Mouse (Mus musculus): Measurements from ENCODE around the gene Cpsf7. TPM values are rescaled to one million over a fixed set of nuclear protein-coding genes. Genes with fewer than 3 reads are reported as not detected.

Cpsf7 gene
- polyA plus RNA-seq (2014; fragmentation: Nextera tagmentation; extraction: Ambion mirVana): 31.7 and 34.9 TPM in 2 replicates

GRCm38 (mm10) chr19:10525106-10525901 lies at the start of gene Cpsf7:
Gene Cpsf7, plus strand, starts transcription at chr19:10525266.
- no peaks in the 10 kb centered on the region for H3K9me3 ChIP-seq (ENCODE audit: control insufficient read depth, low read length)
- H3K27me3 ChIP-seq (ENCODE audit: control insufficient read depth, insufficient read depth, low read length): no peaks in the 10 kb centered on the region
- H3K4me1 ChIP-seq (ENCODE audit: control insufficient read depth in 2 of 2, insufficient read depth in 2 of 2, low read length in 2 of 2): peaks cover 0 to 24% of the 10 kb centered on the region in 2 experiments; a peak in 2 of 4 replicates
- H3K27ac ChIP-seq (replicated peaks in 1 of 2; ENCODE audit: control insufficient read depth in 1 of 2, insufficient read depth in 1 of 2, low read depth in 2 of 2, low read length in 2 of 2): peak within 1 kb of the TSS; percentile 97 to 99
- WGBS: under 1% methylated on average over 72 of the region's 93 CpGs
- H3K36me3 ChIP-seq (ENCODE audit: control insufficient read depth, insufficient read depth, low read length): peaks cover 35% of the 10 kb centered on the region
- peak within 1 kb of the TSS; percentile 97 to 99 for H3K4me3 ChIP-seq (ENCODE audit: control insufficient read depth in 1 of 2, insufficient read depth in 1 of 2, low read depth in 1 of 2, low read length in 2 of 2)
- ATAC-seq (ENCODE audit: insufficient number of reproducible peaks, insufficient read depth, low FRiP score, low read depth): peak; percentile 96
- peak within 1 kb of the TSS; percentile 84 for H3K4me2 ChIP-seq (ENCODE audit: low read length)
- peak within 1 kb of the TSS; percentile 98 for H3K9ac ChIP-seq (ENCODE audit: low read length)

DNA sequence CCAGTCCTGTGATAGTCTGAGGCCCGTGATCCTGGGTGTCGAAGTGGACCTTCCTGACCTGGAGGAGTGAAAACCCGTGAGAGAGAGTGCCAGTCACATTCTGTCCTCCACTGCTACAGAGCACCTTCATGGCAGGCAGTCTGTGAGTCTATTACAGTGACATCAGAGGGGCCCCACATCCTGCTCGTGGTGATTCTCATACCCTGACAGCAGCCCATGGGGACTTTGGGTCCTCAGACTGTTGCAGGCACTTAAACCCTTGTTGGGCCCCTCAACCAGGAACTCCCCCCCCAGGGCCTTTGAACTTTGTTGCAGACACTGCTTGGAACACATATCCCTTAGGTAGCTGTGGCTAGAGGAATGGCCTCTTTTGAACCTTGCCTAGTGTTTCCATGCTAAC lies 45.5 kb upstream of the Cpsf7 start:
- ATAC-seq (ENCODE audit: insufficient number of reproducible peaks, insufficient read depth, low FRiP score, low read depth): no peak

DNA sequence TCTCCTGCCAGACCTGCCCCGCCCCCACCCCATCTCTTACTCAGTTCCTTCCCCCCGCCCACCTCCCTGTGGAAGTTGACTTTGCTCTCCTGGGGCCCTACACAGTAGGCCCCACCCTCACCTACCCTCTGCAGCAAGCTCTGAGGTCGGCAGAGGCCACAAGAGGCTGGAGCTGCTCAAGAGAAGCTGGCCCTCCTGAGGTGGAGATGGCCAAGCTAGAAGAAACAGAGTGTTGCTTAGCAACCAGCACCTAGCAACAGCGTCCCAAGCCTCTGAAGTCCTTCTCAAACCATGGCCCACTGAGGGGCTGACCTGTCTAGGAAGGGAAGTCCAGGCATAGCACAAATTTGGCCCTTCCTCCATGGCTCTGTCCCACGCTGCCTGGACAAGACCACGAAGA lies 42.4 kb upstream of the Cpsf7 start, which contains the start of gene Ppp1r32:
TSS of gene Ppp1r32 (minus strand) at position 226 of the 400 bp plus-strand sequence.
- 12% methylated on average over 6 of the region's 6 CpGs for WGBS

More for the DNA sequence above, 45.5 kb upstream of the Cpsf7 start:
- no peak overlapping the region for H3K4me2 ChIP-seq (ENCODE audit: low read length)
- H3K9ac ChIP-seq (ENCODE audit: low read length): no peak overlapping the region
- 49% methylated on average over 4 of the region's 4 CpGs for WGBS
- no peak overlapping the region for H3K4me3 ChIP-seq (ENCODE audit: control insufficient read depth in 1 of 2, insufficient read depth in 1 of 2, low read depth in 1 of 2, low read length in 2 of 2)
- H3K4me1 ChIP-seq (ENCODE audit: control insufficient read depth in 2 of 2, insufficient read depth in 2 of 2, low read length in 2 of 2): peaks cover 4 to 10% of the 10 kb centered on the region in 2 experiments; a peak in 2 of 4 replicates
- no peaks in the 10 kb centered on the region for H3K9me3 ChIP-seq (ENCODE audit: control insufficient read depth, low read length)
- H3K27ac ChIP-seq (replicated peaks in 1 of 2; ENCODE audit: control insufficient read depth in 1 of 2, insufficient read depth in 1 of 2, low read depth in 2 of 2, low read length in 2 of 2): no peak overlapping the region
- H3K27me3 ChIP-seq (ENCODE audit: control insufficient read depth, insufficient read depth, low read length): peaks cover 60% of the 10 kb centered on the region
- H3K36me3 ChIP-seq (ENCODE audit: control insufficient read depth, insufficient read depth, low read length): no peaks in the 10 kb centered on the region

DNA sequence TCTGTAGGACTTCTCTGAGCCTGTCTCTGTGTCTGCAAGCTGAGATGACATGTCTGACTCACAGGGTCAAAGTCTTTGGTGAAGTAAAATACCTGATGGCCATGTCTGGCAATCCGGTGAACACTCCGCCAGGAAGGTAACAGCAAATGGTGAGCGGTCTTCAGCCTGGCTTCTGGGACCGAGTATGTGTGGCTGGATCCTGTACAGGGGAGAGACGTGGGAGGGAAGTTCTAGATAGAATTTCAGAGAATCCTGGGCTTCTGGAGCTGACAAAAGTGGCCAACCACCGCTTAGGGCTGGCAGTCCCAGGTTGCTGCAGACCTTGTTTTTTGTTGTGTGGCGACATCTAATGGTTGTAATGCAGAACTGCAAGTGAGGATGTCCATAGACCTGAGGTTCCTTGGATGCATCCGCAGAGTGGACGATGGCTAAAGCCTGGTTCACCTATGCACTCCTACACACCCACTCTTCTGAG lies 38.8 kb upstream of the Cpsf7 start:
- H3K36me3 ChIP-seq (ENCODE audit: control insufficient read depth, insufficient read depth, low read length): no peaks in the 10 kb centered on the region

More for the DNA sequence above, 42.4 kb upstream of the Cpsf7 start, which contains the start of gene Ppp1r32:
- Histone ChIP-seq H3K9ac (ENCODE audit: low read length) (no peak within 1 kb of the TSS), H3K27me3 (ENCODE audit: control insufficient read depth, insufficient read depth, low read length) (peaks cover 61% of the 10 kb centered on the region), H3K4me3 (ENCODE audit: control insufficient read depth in 1 of 2, insufficient read depth in 1 of 2, low read depth in 1 of 2, low read length in 2 of 2) (no peak within 1 kb of the TSS), H3K4me1 (ENCODE audit: control insufficient read depth in 2 of 2, insufficient read depth in 2 of 2, low read length in 2 of 2) (peaks cover 4 to 10% of the 10 kb centered on the region in 2 experiments; a peak in 2 of 4 replicates), H3K27ac (replicated peaks in 1 of 2; ENCODE audit: control insufficient read depth in 1 of 2, insufficient read depth in 1 of 2, low read depth in 2 of 2, low read length in 2 of 2) (no peak within 1 kb of the TSS), H3K4me2 (ENCODE audit: low read length) (no peak within 1 kb of the TSS), H3K9me3 (ENCODE audit: control insufficient read depth, low read length) (no peaks in the 10 kb centered on the region), H3K36me3 (ENCODE audit: control insufficient read depth, insufficient read depth, low read length) (no peaks in the 10 kb centered on the region)
- ATAC-seq (ENCODE audit: insufficient number of reproducible peaks, insufficient read depth, low FRiP score, low read depth): no peak

DNA sequence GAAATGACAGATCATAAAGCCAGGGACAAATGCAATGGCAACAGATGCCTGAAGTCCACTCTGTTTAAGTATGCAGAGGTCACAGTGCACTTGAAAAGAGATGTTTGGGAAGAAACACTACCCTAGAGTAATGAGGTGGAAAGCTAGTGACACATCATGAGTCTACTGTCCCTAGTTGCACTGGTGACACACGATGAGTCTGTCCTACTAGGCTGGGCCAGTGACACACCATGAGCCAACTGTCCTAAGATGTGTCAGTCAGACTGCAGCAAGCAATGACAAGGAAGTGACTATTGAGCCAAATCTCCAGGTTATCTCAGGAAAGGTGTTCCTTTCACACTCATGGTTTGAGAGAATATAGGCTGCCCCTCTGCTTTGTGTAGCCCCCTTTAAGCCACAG lies 29.4 kb upstream of the Cpsf7 start:
- Histone ChIP-seq H3K27me3 (ENCODE audit: control insufficient read depth, insufficient read depth, low read length) (peaks cover 12% of the 10 kb centered on the region), H3K36me3 (ENCODE audit: control insufficient read depth, insufficient read depth, low read length) (peaks cover 24% of the 10 kb centered on the region), H3K4me3 (ENCODE audit: control insufficient read depth in 1 of 2, insufficient read depth in 1 of 2, low read depth in 1 of 2, low read length in 2 of 2) (no peak overlapping the region), H3K4me1 (ENCODE audit: control insufficient read depth in 2 of 2, insufficient read depth in 2 of 2, low read length in 2 of 2) (peaks cover 4 to 7% of the 10 kb centered on the region in 2 experiments; a peak in 2 of 4 replicates), H3K4me2 (ENCODE audit: low read length) (no peak overlapping the region), H3K27ac (replicated peaks in 1 of 2; ENCODE audit: control insufficient read depth in 1 of 2, insufficient read depth in 1 of 2, low read depth in 2 of 2, low read length in 2 of 2) (no peak overlapping the region), H3K9me3 (ENCODE audit: control insufficient read depth, low read length) (no peaks in the 10 kb centered on the region), H3K9ac (ENCODE audit: low read length) (no peak overlapping the region)
- no peak for ATAC-seq (ENCODE audit: insufficient number of reproducible peaks, insufficient read depth, low FRiP score, low read depth)
- WGBS: 86% methylated on average over 1 of the region's 1 CpGs

More for the DNA sequence above, 38.8 kb upstream of the Cpsf7 start:
- no peak overlapping the region for H3K27ac ChIP-seq (replicated peaks in 1 of 2; ENCODE audit: control insufficient read depth in 1 of 2, insufficient read depth in 1 of 2, low read depth in 2 of 2, low read length in 2 of 2)
- no peak overlapping the region for H3K4me2 ChIP-seq (ENCODE audit: low read length)
- H3K4me1 ChIP-seq (ENCODE audit: control insufficient read depth in 2 of 2, insufficient read depth in 2 of 2, low read length in 2 of 2): peaks cover 4 to 10% of the 10 kb centered on the region in 2 experiments; a peak in 2 of 4 replicates
- peak; percentile 60; the same call in 1 of the 2 replicates for ATAC-seq (ENCODE audit: insufficient number of reproducible peaks, insufficient read depth, low FRiP score, low read depth)
- no peak overlapping the region for H3K4me3 ChIP-seq (ENCODE audit: control insufficient read depth in 1 of 2, insufficient read depth in 1 of 2, low read depth in 1 of 2, low read length in 2 of 2)
- 19% methylated on average over 9 of the region's 9 CpGs for WGBS
- no peaks in the 10 kb centered on the region for H3K9me3 ChIP-seq (ENCODE audit: control insufficient read depth, low read length)
- no peak overlapping the region for H3K9ac ChIP-seq (ENCODE audit: low read length)
- peaks cover 67% of the 10 kb centered on the region for H3K27me3 ChIP-seq (ENCODE audit: control insufficient read depth, insufficient read depth, low read length)

- Histone ChIP-seq H3K9ac (ENCODE audit: low read length) (no peak overlapping the region), H3K27ac (replicated peaks in 1 of 2; ENCODE audit: control insufficient read depth in 1 of 2, insufficient read depth in 1 of 2, low read depth in 2 of 2, low read length in 2 of 2) (no peak overlapping the region), H3K4me2 (ENCODE audit: low read length) (no peak overlapping the region), H3K4me3 (ENCODE audit: control insufficient read depth in 1 of 2, insufficient read depth in 1 of 2, low read depth in 1 of 2, low read length in 2 of 2) (no peak overlapping the region), H3K4me1 (ENCODE audit: control insufficient read depth in 2 of 2, insufficient read depth in 2 of 2, low read length in 2 of 2) (peaks cover 4 to 7% of the 10 kb centered on the region in 2 experiments; a peak in 2 of 4 replicates), H3K9me3 (ENCODE audit: control insufficient read depth, low read length) (no peaks in the 10 kb centered on the region), H3K27me3 (ENCODE audit: control insufficient read depth, insufficient read depth, low read length) (0 out of 2 replicates have a peak, but pooled peaks cover 3% of the 10 kb centered on the region), H3K36me3 (ENCODE audit: control insufficient read depth, insufficient read depth, low read length) (peaks cover 37% of the 10 kb centered on the region)
- WGBS: 63% methylated on average over 2 of the region's 2 CpGs
- ATAC-seq (ENCODE audit: insufficient number of reproducible peaks, insufficient read depth, low FRiP score, low read depth): no peak
Observed at GRCm38 (mm10) chr19:10496976-10497375, 28.1 kb upstream of the Cpsf7 start.

- H3K9me3 ChIP-seq (ENCODE audit: control insufficient read depth, low read length): no peaks in the 10 kb centered on the region
- ATAC-seq (ENCODE audit: insufficient number of reproducible peaks, insufficient read depth, low FRiP score, low read depth): no peak
- peaks cover 43% of the 10 kb centered on the region for H3K36me3 ChIP-seq (ENCODE audit: control insufficient read depth, insufficient read depth, low read length)
- H3K4me3 ChIP-seq (ENCODE audit: control insufficient read depth in 1 of 2, insufficient read depth in 1 of 2, low read depth in 1 of 2, low read length in 2 of 2): no peak overlapping the region
- no peak overlapping the region for H3K9ac ChIP-seq (ENCODE audit: low read length)
- H3K27ac ChIP-seq (replicated peaks in 1 of 2; ENCODE audit: control insufficient read depth in 1 of 2, insufficient read depth in 1 of 2, low read depth in 2 of 2, low read length in 2 of 2): 0 out of 4 replicates have a peak overlapping the region, but pooled peaks of 1 of the 2 experiments have one; percentile 11
- no peak overlapping the region for H3K4me2 ChIP-seq (ENCODE audit: low read length)
- H3K27me3 ChIP-seq (ENCODE audit: control insufficient read depth, insufficient read depth, low read length): 0 out of 2 replicates have a peak, but pooled peaks cover 3% of the 10 kb centered on the region
- WGBS: 63% methylated on average over 8 of the region's 8 CpGs
- peaks cover under 1 to 1% of the 10 kb centered on the region in 2 experiments; a peak in 2 of 4 replicates for H3K4me1 ChIP-seq (ENCODE audit: control insufficient read depth in 2 of 2, insufficient read depth in 2 of 2, low read length in 2 of 2)
Observed at GRCm38 (mm10) chr19:10497512-10498160, 27.4 kb upstream of the Cpsf7 start.

All from heart, embryonic 14.5 days (tissue).